Mouse (Mus musculus) midbrain, embryonic 13.5 days (tissue): Measurements from ENCODE around the gene Stpg3. TPM values are rescaled to one million over a fixed set of nuclear protein-coding genes. Genes with fewer than 3 reads are reported as not detected.

Experiments
- ATAC-seq: fragments of 200-750 bp; cut with Nextera tagmentation; 2 replicates; pipeline ENCODE4 v1.8.0; 2017; ENCODE audit warnings: mild to moderate bottlenecking, moderate TSS enrichment, moderate library complexity
- H3K27ac ChIP-seq: fragments of 300-500 bp; sonication (generic); 2 replicates; pipeline ENCODE4 v1.5.1; 2015; ENCODE audit warnings: inconsistent platforms, mild to moderate bottlenecking, moderate library complexity
- H3K27me3 ChIP-seq: fragments of 300-500 bp; sonication (generic); 2 replicates; pipeline ENCODE4 v1.6.1; 2015; ENCODE audit warnings: mild to moderate bottlenecking, inconsistent platforms
- H3K36me3 ChIP-seq: fragments of 300-500 bp; sonication (generic); 2 replicates; pipeline ENCODE4 v1.6.1; 2015; ENCODE audit warnings: mild to moderate bottlenecking, inconsistent platforms
- H3K4me1 ChIP-seq: fragments of 300-500 bp; sonication (generic); replicated peaks from 2 replicates; pipeline ENCODE4 v1.6.1; 2015; ENCODE audit warnings: inconsistent platforms
- H3K4me2 ChIP-seq: fragments of 300-500 bp; sonication (generic); replicated peaks from 2 replicates; pipeline ENCODE4 v1.6.1; 2015; ENCODE audit warnings: moderate library complexity, mild to moderate bottlenecking, inconsistent platforms
- H3K4me3 ChIP-seq: fragments of 300-500 bp; sonication (generic); replicated peaks from 2 replicates; pipeline ENCODE4 v1.5.1; 2015; ENCODE audit warnings: mild to moderate bottlenecking, inconsistent platforms
- H3K9ac ChIP-seq: fragments of 300-500 bp; sonication (generic); replicated peaks from 2 replicates; pipeline ENCODE4 v1.6.1; 2015; ENCODE audit warnings: mild to moderate bottlenecking, inconsistent platforms
- H3K9me3 ChIP-seq: fragments of 300-500 bp; sonication (generic); 2 replicates; pipeline ENCODE4 v1.6.1; 2016; ENCODE audit warnings: mild to moderate bottlenecking, inconsistent platforms
- WGBS: fragments of 180-500 bp; shearing (Covaris S2); methylation state at CpG from one replicate; pipeline ENCODE4 v1.1.7; 2015; 5-methylcytosine and 5-hydroxymethylcytosine counted together
- polyA plus RNA-seq: library from polyadenylated mRNA; unstranded; fragments of >200 nt; fragmentation: Nextera tagmentation; extraction: Ambion mirVana; gene quantifications from 2 replicates; pipeline ENCODE4 v1.2.1, GENCODE M21; 2015

Gene Stpg3
- polyA plus RNA-seq, 1 experiment from 2014 or later, result not detected

DNA sequence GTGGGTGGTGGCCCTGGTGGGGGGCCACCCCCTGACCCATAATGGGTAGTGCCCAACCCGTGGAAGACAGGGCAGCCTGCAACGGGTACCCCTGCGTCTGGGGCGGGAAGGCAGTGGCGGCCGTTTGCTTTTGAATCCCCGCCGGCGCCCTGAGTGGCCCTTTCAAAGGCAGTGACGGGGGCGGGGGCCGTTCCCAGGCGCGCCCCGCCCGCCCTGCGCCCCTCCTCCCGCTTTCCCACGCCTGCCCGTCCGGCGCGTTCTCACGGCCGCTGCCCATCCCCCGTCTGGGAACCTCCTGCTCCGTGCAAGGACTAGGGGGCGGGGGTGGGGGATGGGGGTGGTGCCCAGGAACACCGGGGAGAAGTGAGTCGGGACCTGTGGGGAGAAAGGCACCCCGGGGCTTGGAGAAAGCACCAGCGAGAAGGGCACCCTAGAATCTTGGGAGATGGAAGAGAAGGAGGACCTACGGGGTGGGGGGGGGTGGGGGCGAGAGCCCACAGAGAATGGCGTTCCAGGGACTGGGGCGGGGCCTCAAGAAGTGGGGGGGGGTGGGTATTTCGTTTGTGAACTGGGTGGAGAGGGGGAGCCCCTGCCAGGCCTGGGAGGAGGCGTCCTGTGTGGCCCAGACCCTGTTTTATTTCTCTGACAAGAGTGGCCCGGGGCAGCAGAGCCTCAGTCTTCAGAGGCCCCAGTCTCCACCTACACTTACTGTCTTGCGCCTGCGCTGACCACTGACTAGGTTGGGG, 46.3 kb downstream of the Stpg3 start:
- under 1% methylated on average over 39 of the region's 41 CpGs for WGBS
- peak; percentile 83 for ATAC-seq
- peak overlapping the region; percentile 80 for H3K27ac ChIP-seq
- H3K4me2 ChIP-seq, result peak overlapping the region; percentile 67
- H3K4me3 ChIP-seq, result peak overlapping the region; percentile 46
- no peaks in the 10 kb centered on the region for H3K9me3 ChIP-seq
- no peaks in the 10 kb centered on the region for H3K36me3 ChIP-seq
- H3K27me3 ChIP-seq, result no peaks in the 10 kb centered on the region
- H3K4me1 ChIP-seq, result peaks cover 53% of the 10 kb centered on the region
- peak overlapping the region; percentile 69 for H3K9ac ChIP-seq

DNA sequence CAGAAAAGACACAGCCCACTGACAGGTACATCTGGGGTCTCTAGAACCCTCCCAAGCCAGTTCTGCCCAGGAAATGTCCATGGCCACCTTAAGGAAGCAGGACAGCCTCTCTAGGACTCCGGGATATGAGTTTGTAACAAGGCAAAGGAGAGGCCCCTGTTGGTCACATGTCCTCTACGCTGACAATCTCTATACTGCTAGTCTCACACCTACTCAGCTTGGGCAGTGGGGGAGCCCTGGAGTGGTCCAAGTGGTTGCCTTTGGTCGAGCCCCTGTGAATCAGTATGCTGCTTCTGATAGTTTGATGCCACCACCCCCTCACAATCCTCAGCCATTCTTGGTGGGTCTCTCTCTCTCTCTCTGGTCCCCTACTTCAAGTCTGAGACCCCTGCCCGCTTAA, 47.0 kb downstream of the Stpg3 start:
- H3K4me1 ChIP-seq, result peaks cover 57% of the 10 kb centered on the region
- peak overlapping the region; percentile 80 for H3K27ac ChIP-seq
- no peaks in the 10 kb centered on the region for H3K27me3 ChIP-seq
- peak overlapping the region; percentile 69 for H3K9ac ChIP-seq
- no peaks in the 10 kb centered on the region for H3K36me3 ChIP-seq
- 12% methylated on average over 4 of the region's 4 CpGs for WGBS
- H3K4me3 ChIP-seq, result peak overlapping the region; percentile 46
- H3K4me2 ChIP-seq, result peak overlapping the region; percentile 67
- peak; percentile 53 for ATAC-seq
- H3K9me3 ChIP-seq, result no peaks in the 10 kb centered on the region

Other genes with a start within 250 kb of the Stpg3 start
- 162 and 172 TPM in 2 replicates for gene Mrpl41, start 239.5 kb downstream of the Stpg3 start, polyA plus RNA-seq
- gene Pnpla7, start 238.6 kb downstream of the Stpg3 start, polyA plus RNA-seq, result 3.3 and 4.2 TPM in 2 replicates
- 110 and 115 TPM in 2 replicates for gene Nsmf, start 160.3 kb downstream of the Stpg3 start, polyA plus RNA-seq
- not detected in 2 replicates for gene Entpd8, start 134.3 kb downstream of the Stpg3 start, polyA plus RNA-seq
- gene Noxa1, start 119.5 kb downstream of the Stpg3 start, polyA plus RNA-seq, result 0.16 TPM in 1 of 2 replicates, not detected in the other
- 26.8 and 33.9 TPM in 2 replicates for gene Nrarp, start 33.9 kb downstream of the Stpg3 start, polyA plus RNA-seq
- 1.1 and 1.2 TPM in 2 replicates for gene Tor4a, start 17.8 kb downstream of the Stpg3 start, polyA plus RNA-seq
- gene Nelfb, start 3.1 kb downstream of the Stpg3 start, polyA plus RNA-seq, result 113 and 117 TPM in 2 replicates
- gene Fam166a, start 4.1 kb upstream of the Stpg3 start, polyA plus RNA-seq, result 0.89 TPM in 1 of 2 replicates, not detected in the other
- gene Tubb4b, start 10.1 kb upstream of the Stpg3 start, polyA plus RNA-seq, result 362 and 392 TPM in 2 replicates
- gene Slc34a3, start 19.7 kb upstream of the Stpg3 start, polyA plus RNA-seq, result not detected in 2 replicates
- not detected in 2 replicates for gene Rnf224, start 22.1 kb upstream of the Stpg3 start, polyA plus RNA-seq
- 64.5 and 73.2 TPM in 2 replicates for gene Rnf208, start 27.6 kb upstream of the Stpg3 start, polyA plus RNA-seq
- gene Cysrt1, start 27.8 kb upstream of the Stpg3 start, polyA plus RNA-seq, result not detected in 2 replicates
- gene AL732309.1, start 32.2 kb upstream of the Stpg3 start, polyA plus RNA-seq, result 4.9 and 5.1 TPM in 2 replicates
- 18.6 and 19.6 TPM in 2 replicates for gene Tmem203, start 40.8 kb upstream of the Stpg3 start, polyA plus RNA-seq
- 11.4 and 13.3 TPM in 2 replicates for gene Tprn, start 48.0 kb upstream of the Stpg3 start, polyA plus RNA-seq
- 205 and 216 TPM in 2 replicates for gene Ssna1, start 57.8 kb upstream of the Stpg3 start, polyA plus RNA-seq
- gene Anapc2, start 57.8 kb upstream of the Stpg3 start, polyA plus RNA-seq, result 147 and 149 TPM in 2 replicates
- not detected in 2 replicates for gene Tmem210, start 73.5 kb upstream of the Stpg3 start, polyA plus RNA-seq
- 0.27 TPM in 1 of 2 replicates, not detected in the other for gene Lrrc26, start 75.3 kb upstream of the Stpg3 start, polyA plus RNA-seq
- 17.5 and 19.0 TPM in 2 replicates for gene Grin1, start 104.5 kb upstream of the Stpg3 start, polyA plus RNA-seq
- gene Man1b1, start 117.7 kb upstream of the Stpg3 start, polyA plus RNA-seq, result 60.0 and 66.4 TPM in 2 replicates
- gene Dpp7, start 141.7 kb upstream of the Stpg3 start, polyA plus RNA-seq, result 19.9 and 23.7 TPM in 2 replicates
- gene Uap1l1, start 151.0 kb upstream of the Stpg3 start, polyA plus RNA-seq, result 3.9 and 4.4 TPM in 2 replicates
- 23.1 and 25.5 TPM in 2 replicates for gene Sapcd2, start 157.7 kb upstream of the Stpg3 start, polyA plus RNA-seq
- gene Entpd2, start 181.2 kb upstream of the Stpg3 start, polyA plus RNA-seq, result 0.62 and 1.0 TPM in 2 replicates
- gene Npdc1, start 184.7 kb upstream of the Stpg3 start, polyA plus RNA-seq, result 380 and 389 TPM in 2 replicates
- gene Fut7, start 208.6 kb upstream of the Stpg3 start, polyA plus RNA-seq, result 0.49 TPM in 1 of 2 replicates, not detected in the other
- 10.2 and 11.1 TPM in 2 replicates for gene Abca2, start 214.1 kb upstream of the Stpg3 start, polyA plus RNA-seq
- gene Clic3, start 242.2 kb upstream of the Stpg3 start, polyA plus RNA-seq, result 2.7 and 4.0 TPM in 2 replicates
- gene Paxx, start 246.5 kb upstream of the Stpg3 start, polyA plus RNA-seq, result 85.7 and 92.1 TPM in 2 replicates